Mouse (Mus musculus): ENCODE data around the gene Tmem208.
"Not testable (repeated sequence)": the region's sequence is repeated elsewhere in the genome, so short reads cannot be mapped to it uniquely, and the experiment has no call there.

Gene Tmem208

DNA sequence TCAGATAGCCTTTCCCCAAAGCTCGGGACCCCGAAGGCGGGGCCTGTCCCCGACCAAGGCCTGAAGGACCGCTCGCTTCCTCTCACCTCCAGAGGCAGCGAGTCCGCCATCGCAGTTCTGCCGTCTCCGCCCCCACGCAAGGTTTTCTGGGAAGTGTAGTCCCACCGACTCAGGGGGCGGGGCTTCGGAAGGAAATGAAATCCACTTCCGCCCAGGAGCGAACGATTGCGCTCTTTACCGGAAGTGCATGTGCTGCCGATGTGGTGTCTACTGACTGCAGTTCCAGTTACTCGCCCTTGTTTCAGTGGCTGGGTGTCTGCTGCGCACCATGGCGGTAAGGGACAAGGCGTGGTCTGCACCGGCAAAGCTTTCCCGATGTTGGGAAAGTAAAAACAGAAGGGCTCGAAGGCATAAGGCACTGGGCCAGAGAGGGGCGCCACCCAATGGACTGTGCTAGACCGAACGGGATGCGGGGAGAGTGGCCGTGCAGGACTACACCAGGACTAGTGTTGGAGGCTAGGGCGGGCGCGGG is at the start of gene Tmem208, which contains the start of gene Lrrc29:
TSS of gene Tmem208 (plus strand) at position 214 of the 532 bp plus-strand sequence.
TSS of gene Lrrc29 (minus strand) at position 138 of the 532 bp plus-strand sequence.
- DNase-seq (ENCODE audit: low spot score) = peak; percentile 93

DNA sequence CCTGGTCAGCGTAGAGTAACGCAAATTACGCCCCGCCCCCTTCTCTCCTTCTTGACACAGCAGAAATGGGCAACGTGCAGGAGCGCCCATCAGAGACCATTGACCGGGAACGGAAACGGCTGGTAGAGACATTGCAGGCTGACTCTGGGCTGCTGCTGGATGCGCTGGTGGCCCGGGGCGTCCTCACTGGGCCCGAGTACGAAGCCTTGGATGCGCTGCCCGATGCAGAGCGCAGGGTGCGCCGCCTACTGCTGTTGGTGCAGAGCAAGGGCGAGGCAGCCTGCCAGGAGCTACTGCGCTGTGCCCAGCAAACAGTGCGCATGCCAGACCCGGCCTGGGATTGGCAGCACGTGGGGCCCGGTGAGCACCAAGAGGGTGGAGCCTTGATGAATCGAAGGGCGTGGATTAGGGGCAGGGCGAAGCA is 47.2 kb upstream of the Tmem208 start:
- DNase-seq (ENCODE audit: low spot score) = peak; percentile 74

DNA sequence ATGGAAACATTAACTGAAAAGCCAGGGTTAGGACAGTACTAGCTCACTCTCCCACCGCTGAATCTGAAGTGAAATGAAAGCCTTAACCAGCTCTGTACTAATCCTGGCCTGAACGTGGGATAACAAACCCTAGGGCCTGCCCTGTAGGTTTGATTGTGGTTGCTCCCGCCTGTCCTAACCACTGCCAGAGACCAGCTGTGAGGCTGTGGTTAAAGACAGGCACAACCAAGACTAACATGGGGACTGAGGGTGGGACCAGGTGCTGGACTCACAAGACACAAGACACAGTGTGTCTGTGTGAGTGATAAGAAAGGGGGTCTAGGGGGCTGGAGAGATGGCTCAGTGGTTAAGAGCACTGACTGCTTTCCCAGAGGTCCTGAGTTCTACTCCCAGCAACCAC is 45.6 kb upstream of the Tmem208 start:
- DNase-seq (ENCODE audit: low spot score) = no peak

DNA sequence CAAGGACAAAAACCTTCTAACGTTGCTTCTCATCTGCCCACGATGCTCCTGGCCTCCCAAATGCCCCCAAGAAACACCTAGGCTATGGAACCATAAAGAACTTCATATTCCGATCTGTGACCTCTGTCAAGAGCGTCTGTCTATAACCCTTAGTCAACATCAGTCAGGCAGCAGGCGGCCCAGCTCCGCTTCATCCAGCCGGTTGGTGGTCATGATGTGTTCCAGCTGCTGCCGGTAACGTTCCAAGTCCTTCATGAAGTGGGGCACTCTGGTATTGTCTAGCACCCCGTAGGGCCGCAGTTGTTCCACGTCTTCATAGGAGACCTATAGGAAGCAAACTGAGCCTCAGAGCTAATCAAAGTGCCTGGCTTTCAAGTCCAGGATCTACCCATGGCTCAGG is 44.3 kb upstream of the Tmem208 start:
- DNase-seq (ENCODE audit: low spot score) = no peak

DNA sequence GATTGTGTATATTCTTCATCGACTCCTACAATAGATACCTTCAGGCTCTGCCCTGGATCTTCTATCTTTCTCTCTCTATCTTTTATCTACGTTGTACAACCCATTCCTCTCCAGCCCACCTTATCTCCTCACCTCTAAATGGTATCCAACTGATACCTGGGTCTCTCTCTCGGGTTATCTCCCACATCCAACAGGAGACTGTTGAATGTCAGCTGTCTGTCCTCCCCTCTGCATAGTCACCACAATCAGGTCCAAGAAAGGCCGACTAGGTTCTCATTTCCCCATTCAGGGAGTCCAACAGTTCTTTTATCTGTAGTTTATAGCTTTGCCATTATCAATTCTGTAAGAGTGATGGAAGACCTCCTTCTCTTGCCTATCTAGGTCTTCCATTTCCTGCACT is 43.9 kb upstream of the Tmem208 start:
- no peak for DNase-seq (ENCODE audit: low spot score)

DNA sequence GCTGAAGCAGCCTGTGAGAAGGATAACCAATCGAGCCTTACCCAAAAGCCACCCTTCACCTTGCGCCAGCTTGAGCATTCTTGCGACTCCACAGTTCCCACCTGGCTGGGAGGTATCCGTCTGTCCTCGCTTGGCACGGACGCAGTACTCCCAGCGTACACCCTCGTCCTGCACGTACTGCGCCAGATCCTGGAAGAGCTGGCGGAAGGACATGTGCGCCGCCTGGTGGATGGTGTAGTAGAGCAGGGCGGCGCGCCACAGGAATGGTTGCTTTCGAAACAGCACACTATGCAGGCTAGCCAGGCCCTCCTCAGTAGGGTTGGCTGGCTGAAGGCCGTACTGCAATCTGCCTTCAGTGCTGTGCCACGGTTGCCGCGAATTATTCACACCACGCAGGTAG is 43.1 kb upstream of the Tmem208 start:
- no peak for DNase-seq (ENCODE audit: low spot score)

DNA sequence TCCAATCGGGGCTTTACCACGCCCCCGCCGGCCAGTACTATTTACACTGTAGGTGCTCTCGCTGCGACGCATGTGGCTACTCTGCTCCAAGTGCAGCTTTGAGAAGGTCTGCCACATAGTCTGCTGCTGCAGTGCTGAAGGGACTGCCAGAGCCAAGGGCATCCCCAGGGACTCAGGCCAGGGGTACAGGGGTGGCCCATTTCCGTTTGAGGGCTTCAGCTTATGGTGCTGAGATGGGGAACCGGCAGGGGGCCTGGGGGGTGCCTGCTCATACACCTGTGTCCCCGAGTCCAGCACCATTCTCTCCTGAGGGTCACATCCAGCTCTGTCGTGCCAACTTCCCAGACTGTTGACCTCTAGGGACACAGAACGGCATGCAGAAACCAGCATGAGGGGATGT is 40.6 kb upstream of the Tmem208 start:
- no peak for DNase-seq (ENCODE audit: low spot score)

DNA sequence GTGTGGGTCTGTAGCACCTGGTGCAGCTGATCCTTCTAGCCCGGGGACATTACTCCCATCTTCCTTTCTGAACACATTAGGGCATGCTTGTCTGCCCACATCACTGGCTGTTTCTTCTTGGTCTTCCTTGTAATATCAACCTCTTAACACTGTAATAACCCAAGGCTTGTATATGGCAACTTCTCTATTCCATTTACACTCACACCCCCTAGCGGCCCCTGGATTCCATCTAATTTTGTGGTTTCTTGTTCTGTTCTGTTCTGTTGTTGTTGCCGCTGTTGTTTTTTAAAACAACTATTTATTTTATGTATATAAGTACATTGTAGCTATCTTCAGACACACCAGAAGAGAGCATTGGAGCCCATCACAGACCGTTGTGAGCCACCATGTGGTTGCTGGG is 39.2 kb upstream of the Tmem208 start:
- no peak for DNase-seq (ENCODE audit: low spot score)

DNA sequence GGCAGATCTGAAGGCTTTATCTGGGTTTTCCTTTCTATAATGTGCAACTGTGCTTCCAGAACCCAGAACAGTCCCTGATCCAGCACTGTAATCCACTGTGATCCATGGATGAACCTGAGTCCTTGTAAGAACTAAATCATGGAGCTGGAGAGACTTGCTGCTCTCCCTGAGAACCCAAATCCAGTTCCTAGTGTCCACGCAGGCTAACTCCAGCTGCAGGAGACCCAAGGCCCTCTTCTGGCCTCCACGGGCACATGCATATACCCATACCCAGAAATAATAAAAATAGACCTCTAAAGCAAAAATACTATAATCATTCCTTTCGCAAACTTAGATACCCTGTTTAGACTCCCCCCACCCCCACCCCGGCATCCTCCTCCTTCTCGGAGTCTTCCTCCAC is 37.9 kb upstream of the Tmem208 start:
- no peak for DNase-seq (ENCODE audit: low spot score)

DNA sequence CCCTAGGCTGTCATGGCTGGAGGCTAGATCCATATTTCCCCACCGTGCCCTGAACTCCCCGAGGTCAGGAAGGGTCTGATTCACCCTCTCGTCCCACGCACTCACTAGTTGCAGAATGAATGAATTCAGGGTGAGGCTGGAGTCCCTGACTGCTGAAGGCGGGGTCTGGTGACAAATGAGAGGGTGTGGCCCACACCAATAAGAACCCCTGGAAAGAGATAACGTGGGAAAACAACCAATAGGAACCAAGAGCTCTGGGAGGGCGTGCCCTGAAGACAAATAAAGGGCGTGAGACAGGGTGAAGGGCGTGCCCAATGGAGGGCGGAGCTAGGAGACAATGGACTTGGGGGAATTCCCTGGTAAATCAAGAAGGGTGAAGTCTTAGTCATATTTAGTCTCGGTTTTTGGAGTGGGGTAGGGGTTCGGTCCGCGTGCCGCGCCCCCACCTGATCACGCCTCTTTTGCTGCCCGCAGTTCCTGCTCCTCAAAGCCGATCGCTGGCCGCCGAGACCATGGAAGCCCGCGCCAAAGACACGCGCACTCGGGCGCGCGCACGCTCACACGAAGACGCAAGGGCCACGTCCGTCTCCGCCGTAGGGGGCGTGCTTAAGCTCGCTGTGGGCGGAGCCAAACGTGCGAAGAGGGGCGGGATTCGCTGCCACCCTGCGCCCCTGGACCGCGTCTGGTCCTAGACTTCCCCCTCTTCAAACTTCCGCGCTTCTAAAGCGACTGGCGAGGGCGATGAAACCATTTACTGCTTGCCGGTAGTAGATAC is 37.0 kb upstream of the Tmem208 start:
- peak; percentile 90 for DNase-seq (ENCODE audit: low spot score)

DNA sequence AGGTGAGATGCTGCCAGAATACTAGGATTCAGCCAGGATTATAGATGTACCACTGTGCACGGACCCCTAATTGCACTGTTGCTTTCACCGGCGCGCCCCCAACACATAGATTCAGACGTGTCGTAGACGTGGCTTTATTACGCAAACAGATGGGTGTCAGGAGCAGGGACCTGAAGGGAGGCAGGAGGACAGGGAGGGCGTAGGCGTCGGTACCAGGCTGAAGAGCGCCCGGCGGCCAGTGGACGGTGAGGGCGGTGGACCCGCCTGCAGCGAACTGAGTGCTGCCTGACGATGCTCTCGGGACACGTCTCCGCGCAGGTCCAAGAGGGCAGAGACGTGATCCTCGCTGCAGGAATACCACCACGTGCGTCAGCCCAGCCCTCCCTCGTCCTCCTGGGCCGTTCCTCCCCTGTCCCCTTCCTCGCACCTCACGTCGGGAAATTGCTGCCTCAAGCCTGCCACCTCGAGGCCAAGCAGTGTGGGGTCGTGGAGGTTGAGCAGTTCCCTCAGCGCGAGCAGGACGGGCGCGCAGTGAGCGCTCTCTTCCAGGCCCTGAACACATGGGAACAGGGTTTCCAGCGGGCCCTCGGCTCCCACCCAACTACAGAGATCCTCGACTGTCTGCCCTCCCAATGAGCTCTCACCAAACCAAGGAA is 36.2 kb upstream of the Tmem208 start, which contains the start of gene 4931428F04Rik:
TSS of gene 4931428F04Rik (minus strand) at position 60 of the 656 bp plus-strand sequence.
- no peak for DNase-seq (ENCODE audit: low spot score)

DNA sequence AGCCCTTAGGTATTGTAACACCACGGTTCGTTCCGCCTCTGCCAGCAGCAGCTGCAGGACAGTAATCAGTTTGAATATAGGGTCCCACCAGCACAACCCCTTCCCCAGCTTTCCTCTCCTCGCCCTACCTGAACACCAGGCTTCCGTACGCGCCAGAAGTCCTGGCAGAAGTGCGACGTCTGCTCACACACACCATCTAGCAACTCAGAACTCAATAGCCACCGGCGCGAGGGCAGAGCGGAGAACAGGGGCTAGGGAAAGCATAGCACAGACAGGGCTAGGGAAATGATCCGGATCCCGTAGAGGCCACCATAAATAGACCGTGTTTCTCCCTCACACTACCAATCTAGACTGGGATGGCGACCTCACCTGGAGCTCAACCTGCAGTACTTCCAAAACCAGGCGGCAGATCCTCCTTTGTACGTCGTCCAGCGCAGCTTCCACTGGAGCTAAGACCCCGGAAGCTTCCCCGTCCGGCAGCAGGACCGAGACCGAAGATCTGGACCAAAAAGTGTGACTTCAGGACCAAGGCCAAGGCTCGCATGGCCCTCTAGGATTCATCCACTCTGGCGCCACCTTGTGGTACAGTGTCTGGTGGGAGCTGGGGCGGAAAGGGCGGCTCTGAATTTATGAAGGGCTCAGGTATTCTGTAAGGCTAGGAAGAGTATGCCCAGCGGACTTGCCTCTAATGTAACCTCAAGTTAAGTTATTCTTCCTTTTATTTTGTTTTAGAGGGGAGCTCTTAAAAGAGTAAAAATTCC is 35.4 kb upstream of the Tmem208 start:
- peak; percentile 63 for DNase-seq (ENCODE audit: low spot score)

DNA sequence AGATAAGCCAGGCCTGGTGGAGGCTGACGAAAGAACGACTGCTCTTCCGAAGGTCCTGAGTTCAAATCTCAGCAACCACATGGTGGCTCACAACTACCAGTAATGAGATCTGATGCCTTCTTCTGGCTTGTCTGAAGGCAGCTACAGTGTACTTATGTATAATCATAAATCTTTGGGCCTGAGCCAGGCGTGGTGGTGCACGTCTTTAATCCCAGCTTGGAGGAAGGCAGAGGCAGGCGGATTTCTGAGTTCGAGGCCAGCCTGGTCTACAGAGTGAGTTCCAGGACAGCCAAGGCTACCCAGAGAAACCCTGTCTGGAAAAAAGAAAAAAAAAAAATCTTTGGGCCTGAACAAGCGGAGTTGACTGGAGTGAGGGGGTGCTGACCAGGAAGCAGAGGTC is 34.8 kb upstream of the Tmem208 start:
- not testable (repeated sequence) for DNase-seq (ENCODE audit: low spot score)

DNA sequence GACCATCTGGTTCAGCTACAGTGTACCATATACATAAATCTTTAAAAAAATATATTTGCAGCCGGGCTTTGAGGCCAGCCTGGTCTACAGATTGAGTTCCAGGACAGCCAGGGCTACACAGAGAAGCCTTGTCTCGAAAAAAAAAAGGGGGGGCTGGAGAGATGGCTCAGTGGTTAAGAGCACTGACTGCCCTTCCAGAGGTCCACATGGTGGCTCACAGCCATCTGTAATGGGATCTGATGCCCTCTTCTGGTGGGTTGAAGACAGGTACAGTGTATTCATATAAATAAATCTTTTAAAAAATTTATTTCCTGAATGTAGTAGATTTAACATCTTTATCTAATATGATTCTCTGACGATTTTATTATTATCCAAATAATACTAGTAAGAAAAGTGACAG is 34.4 kb upstream of the Tmem208 start:
- DNase-seq (ENCODE audit: low spot score) = not testable (repeated sequence)

DNA sequence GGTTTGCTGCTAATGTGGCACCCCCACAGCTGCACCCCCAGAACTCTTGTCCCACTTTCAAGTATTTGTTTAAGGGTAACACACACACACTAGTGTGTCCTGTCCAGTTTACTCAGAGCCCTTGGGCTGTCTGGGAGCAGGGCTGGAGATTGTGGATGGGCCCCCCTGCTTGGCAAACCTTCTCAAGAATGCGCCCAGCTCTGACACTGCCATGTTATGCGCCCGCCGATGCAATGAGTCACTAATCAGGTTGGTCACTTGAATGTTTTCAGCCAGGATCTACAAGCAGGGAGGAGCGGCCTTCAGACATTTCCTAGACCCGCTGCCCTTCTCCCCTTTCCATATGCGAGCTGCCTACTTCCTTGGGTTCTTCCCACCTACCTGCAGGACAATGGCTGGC is 33.7 kb upstream of the Tmem208 start:
- DNase-seq (ENCODE audit: low spot score) = no peak

DNA sequence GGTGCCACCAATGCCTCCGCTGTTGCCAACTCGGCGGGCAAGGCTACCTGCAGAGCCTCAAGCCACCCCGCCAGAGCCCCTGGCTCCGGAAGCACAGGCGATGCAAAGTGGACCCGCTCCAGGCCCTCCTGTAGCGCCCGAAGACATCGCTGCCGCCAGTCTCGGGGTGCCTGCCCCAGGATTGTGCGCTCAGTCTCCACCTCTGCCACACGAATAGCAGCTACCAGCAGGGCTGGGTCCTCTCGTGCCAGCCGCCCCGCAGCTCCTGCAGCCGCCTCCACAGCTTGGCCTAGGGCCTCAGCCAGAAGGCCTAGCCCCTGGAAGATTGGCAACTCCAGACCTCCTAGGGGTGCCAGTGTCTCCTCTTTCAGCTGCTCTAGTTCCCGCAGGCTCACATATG is 32.7 kb upstream of the Tmem208 start:
- no peak for DNase-seq (ENCODE audit: low spot score)

DNA sequence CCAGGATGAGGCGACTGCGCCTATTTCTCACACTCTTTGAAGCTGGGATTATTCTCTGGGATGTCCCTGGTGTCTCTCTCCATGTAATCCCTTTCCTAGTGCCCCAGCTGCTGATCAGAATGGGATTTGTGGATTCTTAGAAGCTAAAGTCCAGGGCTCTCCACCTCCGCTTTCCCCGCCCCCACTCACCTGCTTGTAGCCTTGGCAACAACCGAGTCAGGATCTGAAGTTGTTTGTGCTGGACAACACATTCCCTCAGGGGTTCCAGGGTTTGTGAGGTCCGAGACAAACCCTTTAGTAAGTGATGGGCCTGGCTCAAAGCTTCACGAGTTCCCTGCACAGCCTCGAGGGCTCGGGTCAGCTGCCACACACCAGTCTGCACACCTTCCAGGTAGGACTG is 31.4 kb upstream of the Tmem208 start:
- DNase-seq (ENCODE audit: low spot score) = no peak

DNA sequence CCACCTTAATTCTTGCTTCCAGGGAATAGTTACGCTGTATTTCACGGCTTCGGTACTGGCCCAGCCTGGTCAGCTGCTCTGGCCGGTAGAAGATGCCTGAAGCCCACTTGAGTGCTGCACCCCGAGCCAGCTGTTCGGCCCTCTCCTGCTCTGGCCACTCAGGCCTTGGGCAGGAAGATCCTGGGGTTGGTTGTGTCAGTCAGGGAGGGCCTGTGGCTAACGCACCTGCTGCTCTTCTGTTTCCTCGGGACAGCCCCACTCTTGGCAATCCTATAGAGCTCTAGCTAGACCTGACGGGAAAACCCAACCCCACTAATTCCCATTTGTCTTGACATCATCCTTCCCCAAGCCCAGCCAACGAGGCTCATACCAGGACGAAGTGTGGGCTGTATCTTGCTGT is 30.9 kb upstream of the Tmem208 start:
- DNase-seq (ENCODE audit: low spot score) = no peak

DNA sequence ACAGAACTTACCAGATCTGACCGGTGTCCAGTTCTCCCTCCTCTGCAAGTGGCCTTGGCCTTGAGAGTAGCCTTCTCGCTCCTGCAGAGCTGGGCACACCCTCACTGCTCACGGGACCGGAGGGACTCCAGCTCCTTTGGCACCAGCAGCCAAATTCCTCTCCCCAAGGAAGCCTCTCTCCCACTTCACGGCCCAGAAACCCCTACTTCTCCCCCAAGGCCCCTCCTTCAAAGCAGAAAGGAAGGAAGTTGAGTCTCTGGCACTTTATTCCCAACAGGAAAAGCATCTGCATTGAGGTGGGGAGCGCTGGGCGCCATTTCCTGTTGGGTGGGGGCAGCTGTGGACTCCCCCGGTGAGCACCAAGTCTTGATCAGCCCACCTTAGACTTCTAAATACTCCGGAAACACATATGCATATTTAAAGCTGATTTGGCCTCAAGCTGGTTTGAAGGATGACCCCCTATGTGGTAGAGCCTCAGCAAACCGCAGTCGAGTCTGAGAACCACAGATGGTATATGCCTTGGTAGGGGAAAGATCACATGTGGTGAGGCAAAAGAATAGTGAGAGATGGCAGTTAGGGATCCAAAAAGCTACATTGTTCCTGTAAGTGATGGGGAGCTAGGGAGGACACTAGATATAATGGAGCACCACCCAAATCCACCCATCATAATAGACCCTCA is 30.1 kb upstream of the Tmem208 start, which contains the start of gene Exoc3l:
TSS of gene Exoc3l (minus strand) at position 207 of the 679 bp plus-strand sequence.
- no peak for DNase-seq (ENCODE audit: low spot score)

DNA sequence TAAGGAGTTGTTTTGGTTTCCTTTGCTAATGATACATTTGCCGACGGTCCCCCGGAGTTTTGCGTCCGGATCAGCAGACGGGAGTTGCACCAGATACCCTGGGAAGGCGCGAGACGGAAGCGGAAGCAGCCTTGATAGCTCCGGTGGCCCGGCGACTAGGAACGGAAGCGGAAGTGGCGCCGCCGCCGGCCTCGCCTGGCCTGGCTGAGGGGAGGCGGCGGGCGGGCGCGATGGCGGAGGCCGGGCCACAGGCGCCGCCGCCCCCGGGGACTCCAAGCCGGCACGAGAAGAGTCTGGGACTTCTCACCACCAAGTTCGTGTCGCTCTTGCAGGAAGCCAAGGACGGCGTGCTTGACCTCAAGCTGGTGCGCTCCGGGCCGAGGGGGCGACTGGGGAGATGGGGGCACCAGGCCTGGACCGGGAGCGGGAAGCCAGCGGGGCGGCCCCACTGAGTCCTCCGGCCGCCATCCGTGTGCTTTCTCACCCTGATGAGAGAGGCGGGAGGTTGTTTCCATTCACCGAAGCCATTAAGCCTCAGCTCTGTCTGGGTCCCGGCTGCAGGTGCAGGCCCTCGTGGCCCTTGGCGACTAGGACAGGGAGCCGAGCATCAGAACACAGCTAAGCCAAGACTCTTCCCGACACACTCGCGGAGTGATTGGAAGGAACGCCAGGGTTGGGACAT is 28.5 kb upstream of the Tmem208 start, which contains the start of gene E2f4:
TSS of gene E2f4 (plus strand) at position 153 of the 682 bp plus-strand sequence.
- DNase-seq (ENCODE audit: low spot score) = peak; percentile 71

All from layer of hippocampus, adult 9-10 months (tissue).